ENCODE assay signal across 25 mouse cellular contexts in genomic region chr1:125365576-125365975, GRCm38 (mm10).
A peak's percentile ranks its signal among the peaks of the same experiment; 100 is the strongest.
DNase-seq lines count a peak whose midpoint lies in the region; ATAC-seq lines count a peak whose summit lies in the region.
"Had no signal": no experiment of that assay in that cellular context is flagged by ENCODE, and none has a peak within 500 bp of the region (broad histone marks: within the 10 kb centered on the region; RNA-seq: fewer than 3 reads in every experiment).

No protein-coding gene starts in this region.

- no peak overlapping the region for H3K9ac ChIP-seq in heart, embryonic 15.5 days
- no peak overlapping the region for H3K9ac ChIP-seq in midbrain, embryonic 11.5 days (ENCODE audit: low read length)
- no peak overlapping the region for H3K9ac ChIP-seq in midbrain, embryonic 16.5 days (ENCODE audit: low read depth, low read length)
- H3K9ac ChIP-seq: embryonic facial prominence, embryonic 15.5 days; intestine, embryonic 15.5 days; liver, postnatal 0 days had no signal

- no peak overlapping the region for H3K27ac ChIP-seq in heart, embryonic 15.5 days
- H3K27ac ChIP-seq in midbrain, embryonic 11.5 days (ENCODE audit: low read depth, low read length): no peak overlapping the region
- H3K27ac ChIP-seq in midbrain, embryonic 16.5 days (ENCODE audit: low read length): no peak overlapping the region
- H3K27ac ChIP-seq: embryonic facial prominence, embryonic 15.5 days; heart, adult 2 months; intestine, embryonic 15.5 days had no signal

- H3K9me3 ChIP-seq in heart, embryonic 15.5 days (replicated peaks): no peaks in the 10 kb centered on the region
- H3K9me3 ChIP-seq in midbrain, embryonic 11.5 days (ENCODE audit: control insufficient read depth, low read length): no peaks in the 10 kb centered on the region
- no peaks in the 10 kb centered on the region for H3K9me3 ChIP-seq in midbrain, embryonic 16.5 days (replicated peaks; ENCODE audit: control insufficient read depth, low read length, poor library complexity, severe bottlenecking)
- H3K9me3 ChIP-seq: embryonic facial prominence, embryonic 15.5 days; intestine, embryonic 15.5 days had no signal

- ATAC-seq in heart, embryonic 15.5 days (replicated peaks; ENCODE audit: insufficient number of reproducible peaks, insufficient read depth, low FRiP score, low read depth): 0 out of 2 replicates have a peak, but pooled peaks have one; percentile 22
- ATAC-seq in midbrain, embryonic 11.5 days (ENCODE audit: low FRiP score): peak; percentile 27; the same call in 1 of the 2 replicates
- ATAC-seq in midbrain, embryonic 16.5 days: no peak
- ATAC-seq: hindbrain, embryonic 16.5 days; intestine, embryonic 15.5 days; liver, postnatal 0 days had no signal

- H3K4me3 ChIP-seq in heart, embryonic 15.5 days: no peak overlapping the region
- H3K4me3 ChIP-seq in midbrain, embryonic 11.5 days (ENCODE audit: low read depth, low read length): no peak overlapping the region
- no peak overlapping the region for H3K4me3 ChIP-seq in midbrain, embryonic 16.5 days (ENCODE audit: low read depth, low read length)
- H3K4me3 ChIP-seq: embryonic facial prominence, embryonic 15.5 days; heart, adult 2 months; intestine, embryonic 15.5 days had no signal

- 92% methylated on average over 4 of the region's 4 CpGs for WGBS in heart, embryonic 15.5 days
- 95% methylated on average over 4 of the region's 4 CpGs for WGBS in midbrain, embryonic 11.5 days
- WGBS in midbrain, embryonic 16.5 days: 92% methylated on average over 4 of the region's 4 CpGs

- no peak overlapping the region for H3K4me2 ChIP-seq in heart, embryonic 15.5 days
- no peak overlapping the region for H3K4me2 ChIP-seq in midbrain, embryonic 11.5 days
- H3K4me2 ChIP-seq in midbrain, embryonic 16.5 days (ENCODE audit: low read length): no peak overlapping the region
- H3K4me2 ChIP-seq: embryonic facial prominence, embryonic 15.5 days; intestine, embryonic 15.5 days; liver, embryonic 11.5 days had no signal

- H3K36me3 ChIP-seq in heart, embryonic 15.5 days: no peaks in the 10 kb centered on the region
- no peaks in the 10 kb centered on the region for H3K36me3 ChIP-seq in midbrain, embryonic 11.5 days (ENCODE audit: control insufficient read depth, insufficient read depth, low read length)
- no peaks in the 10 kb centered on the region for H3K36me3 ChIP-seq in midbrain, embryonic 16.5 days (ENCODE audit: control insufficient read depth, insufficient read depth, low read length)
- H3K36me3 ChIP-seq: embryonic facial prominence, embryonic 15.5 days; intestine, embryonic 15.5 days had no signal

- DNase-seq in heart, adult 9 months (ENCODE audit: low spot score in 2 of 2): no peak
- DNase-seq in midbrain, embryonic 11.5 days (ENCODE audit: low spot score, missing footprints): no peak
- DNase-seq in testis, postnatal 10 days (ENCODE audit: low spot score): peak; percentile 6
- no peak for DNase-seq in testis, postnatal 14 days (ENCODE audit: low spot score)
- DNase-seq in kidney, adult 9 months: no peak
- DNase-seq: adrenal gland, adult 2 months; B cell, adult 2 months; cerebellum, adult 11 months; cerebellum, postnatal 10 days; gastrocnemius, postnatal 25 days; heart, adult 2 months; heart, postnatal 4 days; kidney, adult 8-10 months; kidney, postnatal 14 days; left cerebral cortex, postnatal 4 days; liver, postnatal 0 days; lung, postnatal 36 days; thymus, postnatal 14 days had no signal

- no peaks in the 10 kb centered on the region for H3K4me1 ChIP-seq in heart, embryonic 15.5 days (replicated peaks)
- H3K4me1 ChIP-seq in midbrain, embryonic 11.5 days (ENCODE audit: control insufficient read depth, insufficient read depth, low read length): no peaks in the 10 kb centered on the region
- H3K4me1 ChIP-seq in midbrain, embryonic 16.5 days (ENCODE audit: control insufficient read depth, insufficient read depth, low read length): no peaks in the 10 kb centered on the region
- H3K4me1 ChIP-seq: embryonic facial prominence, embryonic 15.5 days; intestine, embryonic 15.5 days had no signal

- H3K27me3 ChIP-seq in heart, embryonic 15.5 days: no peaks in the 10 kb centered on the region
- H3K27me3 ChIP-seq in midbrain, embryonic 11.5 days (ENCODE audit: control insufficient read depth, insufficient read depth, low read length): no peaks in the 10 kb centered on the region
- H3K27me3 ChIP-seq in midbrain, embryonic 16.5 days (ENCODE audit: control insufficient read depth, insufficient read depth, low read depth, low read length): no peaks in the 10 kb centered on the region
- H3K27me3 ChIP-seq: CH12.LX; embryonic facial prominence, embryonic 15.5 days; intestine, embryonic 15.5 days had no signal
